Mouse (Mus musculus): ENCODE measurements around the gene Plrg1. TPM values are rescaled to one million over a fixed set of nuclear protein-coding genes. Genes with fewer than 3 reads are reported as not detected.

The Plrg1 gene
- polyA plus RNA-seq, 1 experiment from 2014 or later = 149 TPM

DNA sequence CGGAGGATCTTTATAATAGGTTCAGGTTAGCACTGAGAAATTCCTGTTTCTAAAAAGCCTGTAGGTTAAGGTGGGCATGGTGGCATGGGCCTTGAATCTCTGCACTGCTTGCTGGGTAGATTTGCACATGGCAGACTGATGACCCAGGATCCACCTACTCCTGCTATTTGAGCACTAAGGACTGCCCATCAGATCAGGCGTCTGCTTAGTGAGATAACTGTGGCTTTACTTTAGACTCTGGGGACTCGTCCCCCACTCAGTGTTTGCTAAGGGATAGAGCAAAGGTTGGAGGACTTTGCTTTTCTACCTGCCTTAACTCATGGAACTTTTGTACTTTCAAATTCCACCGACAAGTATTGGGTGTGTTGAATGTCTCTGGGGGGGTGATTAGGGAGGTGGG is 15.7 kb upstream of the Plrg1 start:
- H3K4me2 ChIP-seq (ENCODE audit: low read depth) = no peak overlapping the region
- DNase-seq (ENCODE audit: low spot score) (no peak), ATAC-seq (ENCODE audit: insufficient read depth, low FRiP score, low TSS enrichment) (no peak)
- 79% methylated on average over 4 of the region's 4 CpGs for WGBS
- H3K4me3 ChIP-seq (ENCODE audit: low read depth, low read length) = no peak overlapping the region
- no peaks in the 10 kb centered on the region for H3K36me3 ChIP-seq (ENCODE audit: control insufficient read depth, insufficient read depth, low read length)
- H3K9ac ChIP-seq (ENCODE audit: low read length) = no peak overlapping the region
- H3K9me3 ChIP-seq (ENCODE audit: control insufficient read depth, low read length) = no peaks in the 10 kb centered on the region
- H3K27me3 ChIP-seq (ENCODE audit: control insufficient read depth, insufficient read depth, low read length) = no peaks in the 10 kb centered on the region
- H3K4me1 ChIP-seq (ENCODE audit: control insufficient read depth, insufficient read depth, low read length) = no peaks in the 10 kb centered on the region
- no peak overlapping the region for H3K27ac ChIP-seq (ENCODE audit: low read depth, low read length)

DNA sequence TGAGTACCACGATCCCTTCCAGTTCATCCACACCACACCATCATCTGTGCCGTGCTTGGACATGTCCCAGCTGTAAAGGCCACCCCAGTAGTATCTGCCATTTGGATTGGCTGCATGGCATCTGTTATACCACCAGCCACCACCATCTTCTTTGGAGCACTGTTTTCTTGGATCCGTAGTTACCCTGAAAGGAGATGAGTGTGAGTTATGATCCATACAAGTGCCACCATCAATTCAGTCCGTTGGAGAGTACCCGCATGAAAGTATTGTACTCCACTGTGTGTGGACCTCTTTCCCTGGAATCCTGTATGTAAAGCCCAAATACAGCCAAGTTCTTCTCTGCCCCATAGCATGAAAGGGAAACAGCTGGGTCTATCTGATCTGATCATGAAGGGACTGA is 12.9 kb upstream of the Plrg1 start:
- no peak for ATAC-seq (ENCODE audit: insufficient read depth, low FRiP score, low TSS enrichment)
- H3K4me3 ChIP-seq (ENCODE audit: low read depth, low read length) = no peak overlapping the region

DNA sequence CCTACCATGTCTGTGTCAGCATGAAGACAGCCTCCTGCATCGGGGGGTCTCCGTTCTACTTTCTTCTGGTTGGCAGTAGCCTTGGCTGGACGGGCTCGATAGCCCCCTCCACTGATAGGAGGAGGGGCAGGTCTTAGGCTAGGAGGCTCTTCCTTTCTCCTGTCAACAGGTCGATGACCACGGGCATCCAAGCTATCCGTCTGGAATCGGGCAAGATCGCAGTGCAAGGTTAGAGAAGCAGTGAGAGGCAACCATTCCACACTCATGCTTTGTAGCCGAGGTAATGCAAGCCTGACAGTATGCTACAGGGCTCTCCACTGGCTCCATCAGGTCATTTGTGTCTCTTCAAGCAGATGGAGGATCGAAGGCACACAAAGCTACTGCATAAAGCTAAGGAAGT is 8.7 kb upstream of the Plrg1 start:
- H3K9ac ChIP-seq (ENCODE audit: low read length) = no peak overlapping the region
- H3K27me3 ChIP-seq (ENCODE audit: control insufficient read depth, insufficient read depth, low read length) = no peaks in the 10 kb centered on the region
- H3K36me3 ChIP-seq (ENCODE audit: control insufficient read depth, insufficient read depth, low read length) = no peaks in the 10 kb centered on the region
- 82% methylated on average over 11 of the region's 11 CpGs for WGBS
- H3K27ac ChIP-seq (ENCODE audit: low read depth, low read length) = no peak overlapping the region
- ATAC-seq (ENCODE audit: insufficient read depth, low FRiP score, low TSS enrichment) (no peak), DNase-seq (ENCODE audit: low spot score) (no peak)
- no peak overlapping the region for H3K4me3 ChIP-seq (ENCODE audit: low read depth, low read length)
- no peaks in the 10 kb centered on the region for H3K4me1 ChIP-seq (ENCODE audit: control insufficient read depth, insufficient read depth, low read length)
- no peak overlapping the region for H3K4me2 ChIP-seq (ENCODE audit: low read depth)
- no peaks in the 10 kb centered on the region for H3K9me3 ChIP-seq (ENCODE audit: control insufficient read depth, low read length)

More for the DNA sequence above, 12.9 kb upstream of the Plrg1 start:
- no peaks in the 10 kb centered on the region for H3K36me3 ChIP-seq (ENCODE audit: control insufficient read depth, insufficient read depth, low read length)
- H3K27me3 ChIP-seq (ENCODE audit: control insufficient read depth, insufficient read depth, low read length) = no peaks in the 10 kb centered on the region
- H3K4me2 ChIP-seq (ENCODE audit: low read depth) = no peak overlapping the region
- H3K9ac ChIP-seq (ENCODE audit: low read length) = no peak overlapping the region
- H3K4me1 ChIP-seq (ENCODE audit: control insufficient read depth, insufficient read depth, low read length) = no peaks in the 10 kb centered on the region
- WGBS = 87% methylated on average over 5 of the region's 5 CpGs
- no peak overlapping the region for H3K27ac ChIP-seq (ENCODE audit: low read depth, low read length)
- DNase-seq (ENCODE audit: low spot score) = no peak
- no peaks in the 10 kb centered on the region for H3K9me3 ChIP-seq (ENCODE audit: control insufficient read depth, low read length)

DNA sequence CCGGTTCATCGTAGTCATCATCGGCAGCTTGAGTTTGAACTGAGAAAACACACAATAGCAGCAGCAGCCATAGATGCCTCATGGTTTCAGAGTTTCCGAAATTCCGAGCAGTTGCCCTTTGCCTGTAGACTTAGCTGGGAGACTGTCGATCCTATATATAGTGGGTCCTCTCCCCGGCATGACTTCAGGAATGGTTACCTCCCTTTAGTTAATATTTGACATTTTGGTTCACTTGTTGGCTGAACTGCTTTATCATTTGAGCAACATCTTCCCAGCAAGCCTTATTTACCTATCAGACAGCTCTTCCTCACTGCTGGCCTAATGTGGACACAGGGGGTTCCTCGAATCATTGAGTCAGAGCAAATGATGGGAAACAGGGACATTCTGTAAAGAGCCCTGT is 5.6 kb upstream of the Plrg1 start, which contains the start of gene Fgb:
Gene Fgb, minus strand, starts transcription at position 184 of the 400 bp plus-strand sequence.
- no peaks in the 10 kb centered on the region for H3K4me1 ChIP-seq (ENCODE audit: control insufficient read depth, insufficient read depth, low read length)
- ATAC-seq (ENCODE audit: insufficient read depth, low FRiP score, low TSS enrichment) = no peak
- no peak within 1 kb of the TSS for H3K9ac ChIP-seq (ENCODE audit: low read length)
- 81% methylated on average over 8 of the region's 8 CpGs for WGBS
- no peak within 1 kb of the TSS for H3K27ac ChIP-seq (ENCODE audit: low read depth, low read length)
- H3K4me3 ChIP-seq (ENCODE audit: low read depth, low read length) = no peak within 1 kb of the TSS
- no peak within 1 kb of the TSS for H3K4me2 ChIP-seq (ENCODE audit: low read depth)
- DNase-seq (ENCODE audit: low spot score) = no peak
- H3K9me3 ChIP-seq (ENCODE audit: control insufficient read depth, low read length) = no peaks in the 10 kb centered on the region
- H3K27me3 ChIP-seq (ENCODE audit: control insufficient read depth, insufficient read depth, low read length) = no peaks in the 10 kb centered on the region
- H3K36me3 ChIP-seq (ENCODE audit: control insufficient read depth, insufficient read depth, low read length) = no peaks in the 10 kb centered on the region

DNA sequence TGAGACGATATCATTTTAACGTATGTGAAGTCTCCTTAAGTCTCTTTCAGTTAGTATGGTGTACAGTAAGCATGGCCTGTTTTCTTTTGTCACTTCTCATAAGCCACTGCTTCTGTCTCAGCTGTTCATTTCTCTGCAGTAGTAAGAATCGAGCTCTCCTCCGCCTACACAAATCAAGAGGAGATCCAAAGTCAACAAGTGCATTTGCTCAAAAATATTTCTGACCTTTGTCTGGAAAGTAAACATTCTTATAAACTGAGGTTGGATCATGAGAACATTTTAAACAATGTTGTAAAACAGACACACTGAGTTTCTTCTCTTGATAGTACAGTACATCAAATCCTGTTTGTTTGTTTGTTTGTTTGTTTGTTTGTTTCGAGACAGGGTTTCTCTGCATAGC is 4.7 kb upstream of the Plrg1 start:
- ATAC-seq (ENCODE audit: insufficient read depth, low FRiP score, low TSS enrichment) (no peak), DNase-seq (ENCODE audit: low spot score) (no peak)
- no peak overlapping the region for H3K4me2 ChIP-seq (ENCODE audit: low read depth)
- no peaks in the 10 kb centered on the region for H3K4me1 ChIP-seq (ENCODE audit: control insufficient read depth, insufficient read depth, low read length)
- H3K27ac ChIP-seq (ENCODE audit: low read depth, low read length) = no peak overlapping the region
- no peak overlapping the region for H3K9ac ChIP-seq (ENCODE audit: low read length)
- no peak overlapping the region for H3K4me3 ChIP-seq (ENCODE audit: low read depth, low read length)
- H3K9me3 ChIP-seq (ENCODE audit: control insufficient read depth, low read length) = no peaks in the 10 kb centered on the region
- no peaks in the 10 kb centered on the region for H3K36me3 ChIP-seq (ENCODE audit: control insufficient read depth, insufficient read depth, low read length)
- no peaks in the 10 kb centered on the region for H3K27me3 ChIP-seq (ENCODE audit: control insufficient read depth, insufficient read depth, low read length)
- WGBS = 85% methylated on average over 5 of the region's 5 CpGs

DNA sequence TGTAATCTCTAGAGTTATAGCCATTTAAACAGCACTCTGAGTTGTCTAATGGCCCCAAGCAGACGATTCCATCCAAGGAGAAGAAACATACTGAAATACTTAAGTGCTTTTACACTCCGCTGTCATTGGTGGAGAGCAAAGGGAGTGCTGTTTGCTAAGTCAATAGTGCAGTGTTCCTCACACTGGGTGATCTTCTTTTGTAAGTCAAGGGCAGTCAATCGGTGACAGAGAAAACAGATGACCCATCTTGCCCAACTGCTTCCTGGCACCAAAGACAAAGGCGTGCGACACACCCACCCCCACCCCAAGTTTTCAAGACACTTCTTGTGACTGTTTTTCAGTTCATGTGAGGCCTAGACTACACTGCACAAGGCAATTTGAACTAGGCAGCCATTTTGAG is 3.2 kb upstream of the Plrg1 start:
- Histone ChIP-seq H3K4me1 (ENCODE audit: control insufficient read depth, insufficient read depth, low read length) (no peaks in the 10 kb centered on the region; the same call in 1 of the 2 replicates), H3K27me3 (ENCODE audit: control insufficient read depth, insufficient read depth, low read length) (no peaks in the 10 kb centered on the region), H3K9me3 (ENCODE audit: control insufficient read depth, low read length) (no peaks in the 10 kb centered on the region), H3K27ac (ENCODE audit: low read depth, low read length) (no peak overlapping the region), H3K4me3 (ENCODE audit: low read depth, low read length) (no peak overlapping the region), H3K4me2 (ENCODE audit: low read depth) (no peak overlapping the region), H3K36me3 (ENCODE audit: control insufficient read depth, insufficient read depth, low read length) (no peaks in the 10 kb centered on the region), H3K9ac (ENCODE audit: low read length) (no peak overlapping the region)
- DNase-seq (ENCODE audit: low spot score) (no peak), ATAC-seq (ENCODE audit: insufficient read depth, low FRiP score, low TSS enrichment) (no peak)
- WGBS = 74% methylated on average over 5 of the region's 5 CpGs

DNA sequence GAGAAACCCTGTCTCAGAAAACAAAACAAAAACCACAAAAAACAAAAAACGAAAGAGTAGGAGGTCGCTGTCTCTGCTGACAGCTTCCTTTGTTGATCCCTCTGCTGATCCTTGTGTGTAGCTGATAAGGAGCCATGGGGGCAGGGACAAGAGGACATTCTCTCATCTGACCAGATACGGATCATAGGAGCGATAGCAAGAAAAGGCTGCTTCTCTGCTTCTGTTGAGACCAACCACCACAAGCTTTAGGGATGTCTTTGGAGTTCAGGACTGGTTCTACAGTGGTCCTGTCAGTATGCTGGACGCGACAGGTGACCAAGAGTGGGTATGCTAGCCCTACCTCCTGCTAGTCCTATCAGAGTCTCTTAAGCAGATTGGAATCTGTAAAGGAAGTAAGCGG is 2.2 kb upstream of the Plrg1 start:
- no peak overlapping the region for H3K9ac ChIP-seq (ENCODE audit: low read length)
- no peaks in the 10 kb centered on the region for H3K27me3 ChIP-seq (ENCODE audit: control insufficient read depth, insufficient read depth, low read length)
- H3K4me1 ChIP-seq (ENCODE audit: control insufficient read depth, insufficient read depth, low read length) = no peaks in the 10 kb centered on the region; the same call in 1 of the 2 replicates
- no peak overlapping the region for H3K4me2 ChIP-seq (ENCODE audit: low read depth)
- H3K27ac ChIP-seq (ENCODE audit: low read depth, low read length) = no peak overlapping the region
- no peak for DNase-seq (ENCODE audit: low spot score)
- whole genome bisulfite sequencing = 88% methylated on average over 7 of the region's 7 CpGs
- H3K4me3 ChIP-seq (ENCODE audit: low read depth, low read length) = no peak overlapping the region
- no peaks in the 10 kb centered on the region for H3K36me3 ChIP-seq (ENCODE audit: control insufficient read depth, insufficient read depth, low read length)
- no peaks in the 10 kb centered on the region for H3K9me3 ChIP-seq (ENCODE audit: control insufficient read depth, low read length)
- no peak for ATAC-seq (ENCODE audit: insufficient read depth, low FRiP score, low TSS enrichment)

DNA sequence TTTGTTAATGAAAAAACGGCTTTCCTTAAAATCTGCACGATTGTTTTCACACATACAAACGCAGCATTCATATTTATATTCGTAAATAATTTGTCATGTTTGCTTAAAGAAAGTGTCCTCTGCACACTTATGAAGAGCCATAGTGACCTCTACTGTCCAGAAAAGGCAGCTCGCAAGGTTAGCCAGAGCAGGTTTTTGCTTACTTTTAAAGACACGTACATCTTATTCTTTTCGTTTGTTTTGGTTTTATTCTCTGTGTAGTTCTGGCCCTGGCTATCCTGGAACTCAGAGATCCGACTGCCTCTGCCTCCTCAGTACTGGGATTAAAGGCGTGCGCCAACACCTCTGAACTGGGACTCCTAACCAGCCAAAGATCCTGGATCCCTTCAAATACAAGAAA is 1.6 kb upstream of the Plrg1 start:
- Histone ChIP-seq H3K9me3 (ENCODE audit: control insufficient read depth, low read length) (no peaks in the 10 kb centered on the region), H3K36me3 (ENCODE audit: control insufficient read depth, insufficient read depth, low read length) (peaks cover 2% of the 10 kb centered on the region; the same call in 1 of the 2 replicates), H3K9ac (ENCODE audit: low read length) (no peak overlapping the region), H3K27ac (ENCODE audit: low read depth, low read length) (no peak overlapping the region), H3K4me3 (ENCODE audit: low read depth, low read length) (no peak overlapping the region), H3K27me3 (ENCODE audit: control insufficient read depth, insufficient read depth, low read length) (no peaks in the 10 kb centered on the region), H3K4me2 (ENCODE audit: low read depth) (no peak overlapping the region), H3K4me1 (ENCODE audit: control insufficient read depth, insufficient read depth, low read length) (no peaks in the 10 kb centered on the region; the same call in 1 of the 2 replicates)
- DNase-seq (ENCODE audit: low spot score) = peak; percentile 47
- 40% methylated on average over 10 of the region's 10 CpGs for WGBS
- no peak for ATAC-seq (ENCODE audit: insufficient read depth, low FRiP score, low TSS enrichment)

DNA sequence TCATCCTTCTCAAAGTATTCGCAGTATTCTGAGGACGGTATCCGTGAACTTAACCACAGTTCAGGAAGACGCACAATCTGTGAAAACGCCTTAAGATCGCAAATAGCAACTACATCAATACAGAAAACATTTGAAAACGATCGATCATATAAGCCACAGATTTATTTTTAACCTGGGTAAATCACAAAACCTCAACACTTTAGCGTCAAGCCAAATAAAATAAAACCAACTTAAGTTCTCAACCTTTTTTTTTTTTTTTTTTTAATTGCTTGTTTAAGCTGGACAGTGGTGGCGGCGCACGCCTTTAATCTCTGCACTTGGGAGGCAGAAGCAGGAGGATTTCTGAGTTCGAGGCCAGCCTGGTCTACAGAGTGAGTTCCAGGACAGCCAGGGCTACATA is 563 bp upstream of the Plrg1 start:
- DNase-seq (ENCODE audit: low spot score) = no peak
- H3K9ac ChIP-seq (ENCODE audit: low read length) = no peak overlapping the region
- H3K27me3 ChIP-seq (ENCODE audit: control insufficient read depth, insufficient read depth, low read length) = no peaks in the 10 kb centered on the region
- no peak overlapping the region for H3K27ac ChIP-seq (ENCODE audit: low read depth, low read length)
- H3K4me2 ChIP-seq (ENCODE audit: low read depth) = peak overlapping the region; percentile 16; the same call in 1 of the 2 replicates
- H3K36me3 ChIP-seq (ENCODE audit: control insufficient read depth, insufficient read depth, low read length) = peaks cover 7% of the 10 kb centered on the region
- 33% methylated on average over 13 of the region's 13 CpGs for WGBS
- no peaks in the 10 kb centered on the region for H3K9me3 ChIP-seq (ENCODE audit: control insufficient read depth, low read length)
- peak overlapping the region; percentile 84 for H3K4me3 ChIP-seq (ENCODE audit: low read depth, low read length)
- ATAC-seq (ENCODE audit: insufficient read depth, low FRiP score, low TSS enrichment) = no peak
- H3K4me1 ChIP-seq (ENCODE audit: control insufficient read depth, insufficient read depth, low read length) = no peaks in the 10 kb centered on the region; the same call in 1 of the 2 replicates

Data from neural tube, embryonic 11.5 days (tissue).